Mouse (Mus musculus): ENCODE measurements around the gene Wdr82. TPM values are rescaled to one million over a fixed set of nuclear protein-coding genes. Genes with fewer than 3 reads are reported as not detected.

Gene Wdr82
- polyA plus RNA-seq, 1 experiment from 2014 or later: 11.3 TPM

DNA sequence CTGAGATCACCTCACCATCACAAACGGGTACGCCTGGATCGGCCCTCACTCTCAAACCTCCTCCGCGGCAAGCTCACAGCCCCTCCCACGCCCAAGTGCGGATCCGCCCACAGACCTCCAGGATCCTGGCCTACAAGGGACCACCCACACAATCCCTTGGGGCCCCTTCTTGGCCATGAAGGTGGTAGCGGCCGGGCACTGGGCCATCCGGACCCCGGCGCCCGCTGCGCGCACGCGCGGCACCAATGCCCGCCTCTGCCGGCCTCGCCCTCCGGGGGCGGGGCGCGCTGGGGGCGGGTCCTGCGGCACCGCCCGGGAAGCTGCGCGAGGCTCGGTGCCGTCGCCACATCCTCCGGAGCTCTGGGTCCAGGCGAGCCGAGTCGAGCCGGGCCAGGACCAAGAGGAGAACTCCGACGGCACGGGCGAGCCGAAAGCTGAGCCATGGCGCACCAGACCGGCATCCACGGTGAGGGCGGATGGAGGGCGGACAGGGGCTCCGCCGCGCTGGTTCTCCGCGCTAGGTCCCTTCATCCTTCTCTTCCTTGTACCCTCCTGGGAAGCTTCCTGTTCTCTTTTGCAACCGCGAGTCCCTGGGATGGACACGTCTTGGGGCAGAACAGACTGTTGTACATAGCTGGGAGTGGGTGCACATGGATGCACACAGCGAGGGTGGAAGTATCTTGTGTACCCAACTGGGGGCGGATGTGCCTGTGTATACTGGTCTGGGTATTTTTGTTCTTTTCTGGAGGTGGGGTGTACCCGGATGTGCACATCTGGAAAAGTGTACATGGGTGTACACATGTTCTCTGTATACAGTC lies 32.3 kb downstream of the Wdr82 start, which contains the start of gene Twf2:
Twf2 (plus strand) TSS at position 290 of the 818 bp plus-strand sequence.
- H3K4me2 ChIP-seq (replicated peaks; ENCODE audit: low read depth): peak within 1 kb of the TSS; percentile 77
- no peaks in the 10 kb centered on the region for H3K27me3 ChIP-seq (replicated peaks; ENCODE audit: control insufficient read depth, insufficient read depth, low read length)
- peak within 1 kb of the TSS; percentile 49 for H3K9ac ChIP-seq (ENCODE audit: low read depth, low read length)
- no peak for TF ChIP-seq CTCF (IDR thresholded peaks at IDR 0.05; ENCODE audit: low read depth)
- peak within 1 kb of the TSS; percentile 63 for H3K4me3 ChIP-seq (ENCODE audit: low read depth, low read length)
- 1% methylated on average over 61 of the region's 61 CpGs for WGBS
- H3K36me3 ChIP-seq (ENCODE audit: control insufficient read depth, insufficient read depth): peaks cover 3% of the 10 kb centered on the region; the same call in 1 of the 2 replicates
- H3K9me3 ChIP-seq (ENCODE audit: control insufficient read depth): no peaks in the 10 kb centered on the region
- H3K27ac ChIP-seq (ENCODE audit: low read depth, low read length): no peak within 1 kb of the TSS
- H3K4me1 ChIP-seq (replicated peaks; ENCODE audit: control insufficient read depth, insufficient read depth, low read length): peaks cover 7% of the 10 kb centered on the region; the same call in 1 of the 2 replicates
- peak; percentile 89 for ATAC-seq

DNA sequence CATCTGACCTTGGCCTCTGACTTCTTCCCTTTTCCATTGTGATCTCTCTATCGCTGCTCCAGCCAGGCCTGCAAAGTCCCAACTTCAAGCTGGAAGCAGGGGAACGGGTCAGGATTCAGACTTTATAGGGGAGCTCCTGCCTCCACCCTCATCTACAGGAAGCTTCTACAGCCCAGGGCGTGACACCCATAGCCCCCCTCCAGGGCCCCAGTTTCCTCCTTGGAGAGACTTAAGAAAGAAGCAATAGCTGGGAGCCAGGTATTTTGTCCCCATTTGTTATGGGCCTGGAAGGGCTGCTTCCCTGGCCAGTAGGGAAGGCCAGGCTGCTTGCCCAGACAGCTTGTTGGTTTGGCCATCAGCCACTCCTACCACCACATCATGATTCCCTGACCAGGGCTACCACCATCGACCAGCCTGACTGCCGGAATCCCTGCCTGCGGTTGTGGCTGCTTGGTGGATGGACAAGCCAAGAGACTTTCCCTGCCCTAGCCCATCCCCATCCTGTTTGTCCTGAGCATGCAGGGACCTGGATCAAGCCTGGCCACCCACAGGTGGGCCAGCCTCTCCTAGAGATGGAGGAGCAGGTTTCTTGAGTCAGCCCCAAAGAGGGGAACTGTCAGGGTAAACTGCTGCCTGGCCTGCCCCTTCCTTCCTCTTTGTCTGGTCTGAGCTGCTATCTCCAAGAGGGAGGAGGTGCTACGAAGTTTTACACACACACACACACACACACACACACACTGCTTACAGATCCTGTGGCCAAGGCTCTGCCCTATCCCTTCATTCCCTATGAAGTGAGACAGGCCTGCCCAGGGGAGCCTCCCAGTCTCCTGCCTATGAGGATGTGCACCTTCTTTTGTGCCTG lies 33.5 kb downstream of the Wdr82 start:
- Histone ChIP-seq H3K9ac (ENCODE audit: low read depth, low read length) (peak overlapping the region; percentile 11; the same call in 1 of the 2 replicates), H3K4me1 (replicated peaks; ENCODE audit: control insufficient read depth, insufficient read depth, low read length) (peaks cover 7% of the 10 kb centered on the region; the same call in 1 of the 2 replicates), H3K27ac (ENCODE audit: low read depth, low read length) (no peak overlapping the region), H3K27me3 (replicated peaks; ENCODE audit: control insufficient read depth, insufficient read depth, low read length) (no peaks in the 10 kb centered on the region), H3K9me3 (ENCODE audit: control insufficient read depth) (no peaks in the 10 kb centered on the region), H3K4me2 (replicated peaks; ENCODE audit: low read depth) (peak overlapping the region; percentile 77), H3K36me3 (ENCODE audit: control insufficient read depth, insufficient read depth) (peaks cover 6% of the 10 kb centered on the region; the same call in 1 of the 2 replicates), H3K4me3 (ENCODE audit: low read depth, low read length) (no peak overlapping the region)
- ATAC-seq: no peak
- no peak for TF ChIP-seq CTCF (IDR thresholded peaks at IDR 0.05; ENCODE audit: low read depth)
- 58% methylated on average over 7 of the region's 7 CpGs for WGBS

DNA sequence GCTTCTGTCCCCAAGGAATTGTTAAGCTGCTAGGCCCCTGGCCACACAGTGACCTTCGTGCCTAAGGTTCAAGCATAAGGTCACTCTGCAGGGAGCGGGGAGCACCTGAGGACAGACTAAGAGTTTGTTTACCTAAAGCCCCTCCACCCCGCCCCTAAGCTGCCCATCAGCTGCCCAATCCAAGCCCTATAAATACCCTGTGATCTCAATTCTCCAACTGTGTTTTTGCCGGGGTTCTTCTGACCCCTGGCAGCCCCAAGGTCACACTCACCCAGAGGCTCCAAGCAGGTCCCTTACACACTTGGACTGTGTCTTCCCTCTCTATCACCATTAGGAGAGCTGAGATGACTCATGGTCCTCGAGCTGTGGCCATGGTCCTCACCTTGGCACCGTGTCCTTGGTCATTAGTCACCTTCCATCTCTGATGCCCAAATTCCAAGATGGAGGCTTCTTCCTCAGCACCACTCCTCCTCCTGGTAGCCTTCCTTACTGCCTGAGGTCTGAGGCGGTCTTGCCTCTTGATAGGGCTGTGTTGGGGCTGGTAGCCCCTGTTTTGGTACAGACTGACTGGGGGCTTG lies 35.1 kb downstream of the Wdr82 start:
- ATAC-seq: no peak
- WGBS: 79% methylated on average over 7 of the region's 7 CpGs
- H3K27me3 ChIP-seq (replicated peaks; ENCODE audit: control insufficient read depth, insufficient read depth, low read length): no peaks in the 10 kb centered on the region
- no peak for TF ChIP-seq CTCF (IDR thresholded peaks at IDR 0.05; ENCODE audit: low read depth)
- no peak overlapping the region for H3K4me3 ChIP-seq (ENCODE audit: low read depth, low read length)
- H3K4me1 ChIP-seq (replicated peaks; ENCODE audit: control insufficient read depth, insufficient read depth, low read length): 0 out of 2 replicates have a peak, but pooled peaks cover 3% of the 10 kb centered on the region
- no peak overlapping the region for H3K27ac ChIP-seq (ENCODE audit: low read depth, low read length)
- no peak overlapping the region for H3K9ac ChIP-seq (ENCODE audit: low read depth, low read length)
- H3K36me3 ChIP-seq (ENCODE audit: control insufficient read depth, insufficient read depth): peaks cover 6% of the 10 kb centered on the region; the same call in 1 of the 2 replicates
- H3K9me3 ChIP-seq (ENCODE audit: control insufficient read depth): no peaks in the 10 kb centered on the region
- H3K4me2 ChIP-seq (replicated peaks; ENCODE audit: low read depth): no peak overlapping the region

DNA sequence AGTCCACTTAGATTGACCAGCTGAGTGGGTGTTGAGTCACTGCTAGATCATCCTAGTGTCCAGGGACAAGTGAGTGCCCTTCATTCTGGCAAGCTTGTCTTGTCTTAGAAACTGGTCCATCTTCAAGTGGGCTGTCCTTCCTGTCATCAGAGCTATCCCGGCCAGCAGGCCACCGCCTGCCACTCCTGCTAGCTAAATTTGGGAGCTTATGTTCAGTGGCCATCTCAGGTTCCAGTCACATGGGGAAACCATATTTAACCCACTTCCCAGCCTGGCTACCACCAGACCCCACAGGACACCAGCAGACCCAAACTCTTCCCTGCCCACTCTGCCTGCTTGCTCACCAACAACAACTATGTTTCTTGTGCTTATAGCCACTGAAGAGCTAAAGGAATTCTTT lies 35.8 kb downstream of the Wdr82 start:
- H3K4me1 ChIP-seq (replicated peaks; ENCODE audit: control insufficient read depth, insufficient read depth, low read length): 0 out of 2 replicates have a peak, but pooled peaks cover 3% of the 10 kb centered on the region
- no peak overlapping the region for H3K4me3 ChIP-seq (ENCODE audit: low read depth, low read length)
- H3K27ac ChIP-seq (ENCODE audit: low read depth, low read length): no peak overlapping the region
- H3K4me2 ChIP-seq (replicated peaks; ENCODE audit: low read depth): no peak overlapping the region
- no peak for TF ChIP-seq CTCF (IDR thresholded peaks at IDR 0.05; ENCODE audit: low read depth)
- no peaks in the 10 kb centered on the region for H3K27me3 ChIP-seq (replicated peaks; ENCODE audit: control insufficient read depth, insufficient read depth, low read length)
- no peak overlapping the region for H3K9ac ChIP-seq (ENCODE audit: low read depth, low read length)
- H3K9me3 ChIP-seq (ENCODE audit: control insufficient read depth): no peaks in the 10 kb centered on the region
- H3K36me3 ChIP-seq (ENCODE audit: control insufficient read depth, insufficient read depth): peaks cover 6% of the 10 kb centered on the region; the same call in 1 of the 2 replicates
- WGBS: 74% methylated on average over 2 of the region's 2 CpGs
- ATAC-seq: no peak

DNA sequence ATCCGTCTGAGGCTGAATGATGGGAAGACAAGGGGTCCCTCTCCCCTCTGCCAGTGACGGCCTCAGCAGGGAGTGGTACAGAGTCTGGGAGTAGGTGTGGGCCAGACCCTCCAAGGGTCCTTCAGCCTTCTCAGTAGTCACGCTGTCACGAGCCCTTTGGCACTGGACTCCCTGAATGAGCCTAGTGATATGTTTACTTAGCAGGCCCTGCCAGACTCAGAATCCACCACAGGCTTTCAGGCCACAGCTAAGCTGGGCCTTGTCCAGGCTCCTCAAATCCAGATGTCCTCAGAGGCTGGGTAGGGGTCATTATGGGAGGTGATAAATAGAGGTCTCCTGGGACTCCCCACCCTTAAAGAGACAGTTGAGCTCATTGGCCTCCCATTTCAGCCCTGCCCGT lies 37.5 kb downstream of the Wdr82 start:
- 83% methylated on average over 5 of the region's 5 CpGs for WGBS

More for the DNA sequence above, 37.5 kb downstream of the Wdr82 start:
- ATAC-seq: no peak
- no peaks in the 10 kb centered on the region for H3K27me3 ChIP-seq (replicated peaks; ENCODE audit: control insufficient read depth, insufficient read depth, low read length)
- H3K36me3 ChIP-seq (ENCODE audit: control insufficient read depth, insufficient read depth): peaks cover 16% of the 10 kb centered on the region; the same call in 1 of the 2 replicates
- 0 out of 2 replicates have a peak, but pooled peaks cover 3% of the 10 kb centered on the region for H3K4me1 ChIP-seq (replicated peaks; ENCODE audit: control insufficient read depth, insufficient read depth, low read length)
- no peak overlapping the region for H3K9ac ChIP-seq (ENCODE audit: low read depth, low read length)
- no peak overlapping the region for H3K27ac ChIP-seq (ENCODE audit: low read depth, low read length)
- no peak overlapping the region for H3K4me2 ChIP-seq (replicated peaks; ENCODE audit: low read depth)
- no peaks in the 10 kb centered on the region for H3K9me3 ChIP-seq (ENCODE audit: control insufficient read depth)
- no peak overlapping the region for H3K4me3 ChIP-seq (ENCODE audit: low read depth, low read length)
- no peak for TF ChIP-seq CTCF (IDR thresholded peaks at IDR 0.05; ENCODE audit: low read depth)
